Mouse (Mus musculus) G1E (cell line): ENCODE data around the gene Rtl8b. TPM values are rescaled to one million over a fixed set of nuclear protein-coding genes. Genes with fewer than 3 reads are reported as not detected.
"Not testable (repeated sequence)": the region's sequence is repeated elsewhere in the genome, so short reads cannot be mapped to it uniquely, and the experiment has no call there.

Experiments used
- ATAC-seq: 2 replicates; pipeline ENCODE4 v1.8.0; 2016; ENCODE audit warnings: mild to moderate bottlenecking; ENCODE audit not compliant: insufficient number of reproducible peaks, poor library complexity, low FRiP score, severe bottlenecking; ENCODE audit errors: extremely low read depth
- DNase-seq: peaks from one replicate; pipeline ENCODE4 v3.0.0; 2012; ENCODE audit warnings: low spot score
- H3K27me3 ChIP-seq: 2 replicates; pipeline ENCODE4 v1.6.1; 2012; ENCODE audit warnings: mild to moderate bottlenecking, low read length, inconsistent platforms; ENCODE audit not compliant: insufficient read depth
- H3K36me3 ChIP-seq: replicated peaks from 2 replicates; pipeline ENCODE3; 2012; ENCODE audit warnings: mild to moderate bottlenecking, inconsistent platforms
- H3K4me1 ChIP-seq: 2 replicates; pipeline ENCODE4 v1.6.1; 2012; ENCODE audit warnings: low read depth, low read length, inconsistent platforms, mixed read lengths; ENCODE audit not compliant: insufficient read depth
- H3K4me3 ChIP-seq: 2 replicates; pipeline ENCODE4 v1.5.1; 2012; ENCODE audit warnings: low read depth, mild to moderate bottlenecking, inconsistent platforms, low read length, moderate library complexity, mixed read lengths
- H3K9me3 ChIP-seq: replicated peaks from 2 replicates; pipeline ENCODE4 v1.6.1; 2012; ENCODE audit warnings: inconsistent platforms
- CTCF ChIP-seq: IDR thresholded peaks from 2 replicates; pipeline ENCODE4 v1.5.1; 2012; ENCODE audit warnings: low read depth, low read length, inconsistent platforms, mixed read lengths
- GATA1 ChIP-seq: IDR thresholded peaks from 2 replicates; pipeline ENCODE4 v1.6.1; 2012; ENCODE audit warnings: borderline replicate concordance, low read length, inconsistent platforms, mixed read lengths
- GATA2 ChIP-seq: IDR thresholded peaks from 2 replicates; pipeline ENCODE4 v1.6.1; 2012; ENCODE audit warnings: low read depth, low read length, inconsistent platforms, borderline replicate concordance
- POLR2AphosphoS5 ChIP-seq: IDR thresholded peaks from 2 replicates; pipeline ENCODE4 v1.6.1; 2012; ENCODE audit warnings: low read depth, low read length, inconsistent platforms; ENCODE audit not compliant: insufficient replicate concordance
- TAL1 ChIP-seq: conservative IDR thresholded peaks from 2 replicates; pipeline ENCODE4 v1.6.1; 2012; ENCODE audit warnings: low read depth, low read length, inconsistent platforms, mixed read lengths
- polyA plus RNA-seq: library from polyadenylated mRNA; stranded (reverse); fragments of >175 nt; gene quantifications from 2 replicates; pipeline ENCODE4 v1.2.3, GENCODE M21; 2012
- total RNA-seq, 2 experiments: library from RNA; stranded (forward) in 1 of 2; stranded (reverse) in 1 of 2; fragments of 200-1000 nt in 1 of 2; fragments of >200 nt in 1 of 2; fragmentation: Nextera tagmentation in 1 of 2; gene quantifications; 2 replicates each; pipeline ENCODE4 v1.2.3; 2014 to 2017

Gene Rtl8b
- total and polyA plus RNA-seq, 3 experiments, result not detected

- H3K27me3 ChIP-seq, result no peaks in the 10 kb centered on the region
- H3K4me1 ChIP-seq, result no peaks in the 10 kb centered on the region
- H3K36me3 ChIP-seq, result no peaks in the 10 kb centered on the region
- H3K4me3 ChIP-seq, result no peak overlapping the region
- no peak for TF ChIP-seq GATA1
- no peak for TF ChIP-seq GATA2
- no peak for TF ChIP-seq TAL1
- TF ChIP-seq CTCF, result no peak
- TF ChIP-seq POLR2AphosphoS5, result no peak
- DNase-seq (no peak), ATAC-seq (no peak)
- no peaks in the 10 kb centered on the region for H3K9me3 ChIP-seq
These were observed 22.9 kb upstream of the Rtl8b start for GRCm38 (mm10) chrX:53693141-53693540.

GRCm38 (mm10) chrX:53692065-53692464 is 21.9 kb upstream of the Rtl8b start:
- H3K9me3 ChIP-seq, result no peaks in the 10 kb centered on the region
- no peaks in the 10 kb centered on the region for H3K36me3 ChIP-seq
- DNase-seq (no peak), ATAC-seq (no peak)
- H3K27me3 ChIP-seq, result no peaks in the 10 kb centered on the region
- TF ChIP-seq TAL1 (no peak), CTCF (no peak), POLR2AphosphoS5 (no peak), GATA1 (no peak), GATA2 (no peak)
- no peak overlapping the region for H3K4me3 ChIP-seq
- no peaks in the 10 kb centered on the region for H3K4me1 ChIP-seq

GRCm38 (mm10) chrX:53684676-53685075 is 14.5 kb upstream of the Rtl8b start:
- H3K9me3 ChIP-seq, H3K27me3 ChIP-seq, H3K36me3 ChIP-seq, ATAC-seq, H3K4me3 ChIP-seq, H3K4me1 ChIP-seq, DNase-seq: not testable (repeated sequence)

- H3K27me3 ChIP-seq, DNase-seq, ATAC-seq, H3K36me3 ChIP-seq, H3K4me1 ChIP-seq, H3K4me3 ChIP-seq, H3K9me3 ChIP-seq: not testable (repeated sequence)
These were observed 12.4 kb upstream of the Rtl8b start for GRCm38 (mm10) chrX:53682650-53683049.

- not testable (repeated sequence) for ATAC-seq
These were observed 6.7 kb upstream of the Rtl8b start for GRCm38 (mm10) chrX:53676943-53677342.

GRCm38 (mm10) chrX:53670696-53671095 is 488 bp upstream of the Rtl8b start:
- ATAC-seq, H3K4me3 ChIP-seq, H3K27me3 ChIP-seq, H3K4me1 ChIP-seq, H3K36me3 ChIP-seq, H3K9me3 ChIP-seq, DNase-seq: not testable (repeated sequence)

More at GRCm38 (mm10) chrX:53676943-53677342, 6.7 kb upstream of the Rtl8b start:
- not testable (repeated sequence) for H3K4me3 ChIP-seq, H3K9me3 ChIP-seq, H3K36me3 ChIP-seq, DNase-seq, H3K4me1 ChIP-seq, H3K27me3 ChIP-seq

- H3K27me3 ChIP-seq, H3K4me1 ChIP-seq, DNase-seq, H3K9me3 ChIP-seq, H3K4me3 ChIP-seq, ATAC-seq, H3K36me3 ChIP-seq: not testable (repeated sequence)
These were observed 494 bp downstream of the Rtl8b start for GRCm38 (mm10) chrX:53669557-53670270.

- H3K36me3 ChIP-seq, H3K4me1 ChIP-seq, H3K4me3 ChIP-seq, ATAC-seq, H3K9me3 ChIP-seq, DNase-seq, H3K27me3 ChIP-seq: not testable (repeated sequence)
These were observed 17.3 kb downstream of the Rtl8b start for GRCm38 (mm10) chrX:53652917-53653316.
